Mouse (Mus musculus): ENCODE results near the gene Plekhm2. TPM values are rescaled to one million over a fixed set of nuclear protein-coding genes. Genes with fewer than 3 reads are reported as not detected.

Plekhm2 gene
- 2.4 and 3.0 TPM in 2 replicates for polyA plus RNA-seq (2014; fragmentation: Nextera tagmentation; extraction: Ambion mirVana)

DNA sequence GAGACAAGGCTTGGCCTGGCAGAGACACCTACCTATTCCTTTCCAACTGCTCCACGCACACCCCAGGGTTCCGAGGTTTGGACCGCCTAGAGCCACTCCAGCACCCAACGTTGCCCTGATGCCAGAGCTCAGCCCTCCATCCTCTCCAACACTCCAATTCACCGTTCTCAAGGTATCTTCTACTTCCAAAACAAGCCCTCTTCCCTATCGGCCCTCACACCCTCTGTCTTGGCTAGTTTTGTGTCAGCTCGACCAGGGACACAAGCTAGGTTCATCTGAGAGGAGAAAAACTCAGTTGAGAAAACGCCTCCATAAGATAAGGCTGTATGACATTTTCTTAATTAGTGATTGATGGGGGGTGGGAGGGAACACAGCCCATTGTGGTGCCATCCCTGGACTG lies at the start of gene Plekhm2:
Plekhm2 (minus strand) TSS at position 101 of the 400 bp plus-strand sequence.
- Histone ChIP-seq H3K4me1 (ENCODE audit: control insufficient read depth, insufficient read depth, low read length) (peaks cover 13% of the 10 kb centered on the region), H3K9me3 (ENCODE audit: control insufficient read depth, low read length) (no peaks in the 10 kb centered on the region), H3K27ac (ENCODE audit: low read depth, low read length) (peak within 1 kb of the TSS; percentile 25; the same call in 1 of the 2 replicates), H3K27me3 (ENCODE audit: control insufficient read depth, insufficient read depth, low read length) (no peaks in the 10 kb centered on the region), H3K4me3 (ENCODE audit: low read depth, low read length) (peak within 1 kb of the TSS; percentile 88), H3K4me2 (peak within 1 kb of the TSS; percentile 61), H3K36me3 (ENCODE audit: control insufficient read depth, insufficient read depth, low read length) (no peaks in the 10 kb centered on the region; the same call in 1 of the 2 replicates), H3K9ac (ENCODE audit: low read length) (peak within 1 kb of the TSS; percentile 97)
- 73% methylated on average over 8 of the region's 8 CpGs for WGBS
- ATAC-seq (ENCODE audit: low FRiP score) (peak; percentile 12; the same call in 1 of the 2 replicates), DNase-seq (ENCODE audit: low spot score, missing footprints) (no peak)

DNA sequence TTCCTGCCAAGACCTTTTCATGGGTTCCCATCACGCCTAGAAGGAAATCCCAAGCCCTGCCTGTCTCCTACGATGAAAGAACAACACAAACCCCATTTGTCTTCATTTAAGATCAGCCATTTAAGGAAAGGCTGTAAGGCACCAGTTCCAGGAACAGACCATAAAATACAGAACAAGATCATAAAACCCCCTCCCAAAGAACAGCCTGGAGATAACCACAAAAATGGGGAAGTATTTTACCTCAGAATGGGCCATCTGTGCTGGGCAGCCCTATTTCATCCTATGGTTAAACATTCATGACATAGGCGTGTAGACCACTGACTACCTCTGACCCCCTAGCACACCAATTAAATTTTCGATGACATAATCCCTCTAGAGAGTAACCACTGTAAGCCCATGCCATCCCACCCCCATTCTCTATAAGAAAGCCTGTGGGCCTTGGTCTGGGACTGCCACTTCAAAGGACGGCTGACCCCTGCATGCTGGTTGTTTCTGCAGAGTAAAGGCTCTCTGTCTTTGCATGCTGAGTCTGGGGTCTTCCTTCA lies 49.0 kb upstream of the Plekhm2 start:
- Histone ChIP-seq H3K4me1 (ENCODE audit: control insufficient read depth, insufficient read depth, low read length) (no peaks in the 10 kb centered on the region), H3K27me3 (ENCODE audit: control insufficient read depth, insufficient read depth, low read length) (no peaks in the 10 kb centered on the region), H3K4me2 (no peak overlapping the region), H3K9ac (ENCODE audit: low read length) (no peak overlapping the region), H3K9me3 (ENCODE audit: control insufficient read depth, low read length) (no peaks in the 10 kb centered on the region), H3K27ac (ENCODE audit: low read depth, low read length) (no peak overlapping the region), H3K36me3 (ENCODE audit: control insufficient read depth, insufficient read depth, low read length) (peaks cover 8% of the 10 kb centered on the region; the same call in 1 of the 2 replicates), H3K4me3 (ENCODE audit: low read depth, low read length) (no peak overlapping the region)
- ATAC-seq (ENCODE audit: low FRiP score) (no peak), DNase-seq (ENCODE audit: low spot score, missing footprints) (no peak)
- WGBS: 74% methylated on average over 5 of the region's 5 CpGs

- H3K27me3 ChIP-seq (ENCODE audit: control insufficient read depth, insufficient read depth, low read length): no peaks in the 10 kb centered on the region
- ATAC-seq (ENCODE audit: low FRiP score): no peak
- no peak overlapping the region for H3K4me2 ChIP-seq
Observed at GRCm38 (mm10) chr4:141711250-141711649, 46.6 kb upstream of the Plekhm2 start.

GRCm38 (mm10) chr4:141708971-141709370 lies 44.3 kb upstream of the Plekhm2 start:
- WGBS: 93% methylated on average over 2 of the region's 2 CpGs
- no peaks in the 10 kb centered on the region for H3K27me3 ChIP-seq (ENCODE audit: control insufficient read depth, insufficient read depth, low read length)
- H3K9ac ChIP-seq (ENCODE audit: low read length): no peak overlapping the region
- DNase-seq (ENCODE audit: low spot score, missing footprints): no peak
- ATAC-seq (ENCODE audit: low FRiP score): no peak
- no peak overlapping the region for H3K4me2 ChIP-seq
- no peak overlapping the region for H3K27ac ChIP-seq (ENCODE audit: low read depth, low read length)
- no peak overlapping the region for H3K4me3 ChIP-seq (ENCODE audit: low read depth, low read length)
- peaks cover 26% of the 10 kb centered on the region for H3K36me3 ChIP-seq (ENCODE audit: control insufficient read depth, insufficient read depth, low read length)
- H3K9me3 ChIP-seq (ENCODE audit: control insufficient read depth, low read length): no peaks in the 10 kb centered on the region
- no peaks in the 10 kb centered on the region for H3K4me1 ChIP-seq (ENCODE audit: control insufficient read depth, insufficient read depth, low read length)

More at GRCm38 (mm10) chr4:141711250-141711649, 46.6 kb upstream of the Plekhm2 start:
- H3K4me1 ChIP-seq (ENCODE audit: control insufficient read depth, insufficient read depth, low read length): no peaks in the 10 kb centered on the region
- H3K36me3 ChIP-seq (ENCODE audit: control insufficient read depth, insufficient read depth, low read length): peaks cover 19% of the 10 kb centered on the region; the same call in 1 of the 2 replicates
- no peaks in the 10 kb centered on the region for H3K9me3 ChIP-seq (ENCODE audit: control insufficient read depth, low read length)
- no peak for DNase-seq (ENCODE audit: low spot score, missing footprints)
- no peak overlapping the region for H3K9ac ChIP-seq (ENCODE audit: low read length)
- H3K27ac ChIP-seq (ENCODE audit: low read depth, low read length): no peak overlapping the region
- 97% methylated on average over 1 of the region's 1 CpGs for WGBS
- no peak overlapping the region for H3K4me3 ChIP-seq (ENCODE audit: low read depth, low read length)

GRCm38 (mm10) chr4:141708005-141708404 lies 43.3 kb upstream of the Plekhm2 start:
- Histone ChIP-seq H3K4me3 (ENCODE audit: low read depth, low read length) (no peak overlapping the region), H3K27ac (ENCODE audit: low read depth, low read length) (no peak overlapping the region), H3K4me1 (ENCODE audit: control insufficient read depth, insufficient read depth, low read length) (no peaks in the 10 kb centered on the region), H3K27me3 (ENCODE audit: control insufficient read depth, insufficient read depth, low read length) (no peaks in the 10 kb centered on the region), H3K4me2 (no peak overlapping the region), H3K36me3 (ENCODE audit: control insufficient read depth, insufficient read depth, low read length) (peaks cover 26% of the 10 kb centered on the region), H3K9ac (ENCODE audit: low read length) (no peak overlapping the region), H3K9me3 (ENCODE audit: control insufficient read depth, low read length) (no peaks in the 10 kb centered on the region)
- ATAC-seq (ENCODE audit: low FRiP score) (no peak), DNase-seq (ENCODE audit: low spot score, missing footprints) (no peak)
- WGBS: 90% methylated on average over 7 of the region's 7 CpGs

DNA sequence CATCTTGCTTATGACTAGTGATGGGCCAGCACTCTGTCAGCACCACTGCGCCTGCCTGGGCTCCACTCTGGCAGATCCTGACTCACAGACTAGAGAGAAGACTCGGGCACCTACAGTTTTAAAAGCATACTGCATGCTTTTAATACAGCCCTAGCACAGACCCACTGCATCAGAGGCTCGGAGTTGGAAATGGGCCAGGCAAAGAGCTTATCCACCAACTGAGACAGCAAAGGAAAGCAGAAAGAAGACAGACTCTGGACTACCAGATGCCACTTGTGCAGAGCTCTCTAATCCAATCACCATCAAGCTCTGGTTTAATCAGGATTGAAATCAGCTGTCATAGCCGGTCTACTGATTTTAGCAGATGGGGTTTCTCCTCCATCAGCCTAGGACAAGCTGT lies 40.6 kb upstream of the Plekhm2 start:
- Histone ChIP-seq H3K4me1 (ENCODE audit: control insufficient read depth, insufficient read depth, low read length) (no peaks in the 10 kb centered on the region), H3K4me2 (no peak overlapping the region), H3K36me3 (ENCODE audit: control insufficient read depth, insufficient read depth, low read length) (peaks cover 26% of the 10 kb centered on the region), H3K9ac (ENCODE audit: low read length) (no peak overlapping the region), H3K9me3 (ENCODE audit: control insufficient read depth, low read length) (no peaks in the 10 kb centered on the region), H3K4me3 (ENCODE audit: low read depth, low read length) (no peak overlapping the region), H3K27ac (ENCODE audit: low read depth, low read length) (no peak overlapping the region), H3K27me3 (ENCODE audit: control insufficient read depth, insufficient read depth, low read length) (no peaks in the 10 kb centered on the region)
- ATAC-seq (ENCODE audit: low FRiP score): no peak
- WGBS: 91% methylated on average over 4 of the region's 4 CpGs
- DNase-seq (ENCODE audit: low spot score, missing footprints): no peak

GRCm38 (mm10) chr4:141704625-141705024 lies 39.9 kb upstream of the Plekhm2 start:
- H3K36me3 ChIP-seq (ENCODE audit: control insufficient read depth, insufficient read depth, low read length): peaks cover 25% of the 10 kb centered on the region
- DNase-seq (ENCODE audit: low spot score, missing footprints) (no peak), ATAC-seq (ENCODE audit: low FRiP score) (no peak)
- H3K9ac ChIP-seq (ENCODE audit: low read length): no peak overlapping the region
- H3K27me3 ChIP-seq (ENCODE audit: control insufficient read depth, insufficient read depth, low read length): no peaks in the 10 kb centered on the region
- H3K9me3 ChIP-seq (ENCODE audit: control insufficient read depth, low read length): no peaks in the 10 kb centered on the region
- no peak overlapping the region for H3K27ac ChIP-seq (ENCODE audit: low read depth, low read length)
- no peak overlapping the region for H3K4me3 ChIP-seq (ENCODE audit: low read depth, low read length)
- 98% methylated on average over 2 of the region's 2 CpGs for WGBS
- no peak overlapping the region for H3K4me2 ChIP-seq
- no peaks in the 10 kb centered on the region for H3K4me1 ChIP-seq (ENCODE audit: control insufficient read depth, insufficient read depth, low read length)

- H3K9me3 ChIP-seq (ENCODE audit: control insufficient read depth, low read length): no peaks in the 10 kb centered on the region
- no peaks in the 10 kb centered on the region for H3K4me1 ChIP-seq (ENCODE audit: control insufficient read depth, insufficient read depth, low read length)
- no peak overlapping the region for H3K27ac ChIP-seq (ENCODE audit: low read depth, low read length)
- H3K9ac ChIP-seq (ENCODE audit: low read length): no peak overlapping the region
- 93% methylated on average over 8 of the region's 8 CpGs for WGBS
- ATAC-seq (ENCODE audit: low FRiP score): no peak
- peaks cover 27% of the 10 kb centered on the region for H3K36me3 ChIP-seq (ENCODE audit: control insufficient read depth, insufficient read depth, low read length)
- no peak for DNase-seq (ENCODE audit: low spot score, missing footprints)
- H3K27me3 ChIP-seq (ENCODE audit: control insufficient read depth, insufficient read depth, low read length): no peaks in the 10 kb centered on the region
- H3K4me2 ChIP-seq: no peak overlapping the region
- no peak overlapping the region for H3K4me3 ChIP-seq (ENCODE audit: low read depth, low read length)
Observed at GRCm38 (mm10) chr4:141694719-141695118, 30.0 kb upstream of the Plekhm2 start.

- Histone ChIP-seq H3K4me3 (ENCODE audit: low read depth, low read length) (no peak overlapping the region), H3K9me3 (ENCODE audit: control insufficient read depth, low read length) (no peaks in the 10 kb centered on the region), H3K27me3 (ENCODE audit: control insufficient read depth, insufficient read depth, low read length) (no peaks in the 10 kb centered on the region), H3K4me1 (ENCODE audit: control insufficient read depth, insufficient read depth, low read length) (no peaks in the 10 kb centered on the region), H3K27ac (ENCODE audit: low read depth, low read length) (no peak overlapping the region), H3K4me2 (no peak overlapping the region), H3K36me3 (ENCODE audit: control insufficient read depth, insufficient read depth, low read length) (peaks cover 18% of the 10 kb centered on the region), H3K9ac (ENCODE audit: low read length) (no peak overlapping the region)
- WGBS: 95% methylated on average over 8 of the region's 8 CpGs
- DNase-seq (ENCODE audit: low spot score, missing footprints) (no peak), ATAC-seq (ENCODE audit: low FRiP score) (no peak)
Observed at GRCm38 (mm10) chr4:141688505-141688904, 23.8 kb upstream of the Plekhm2 start.

Measured in midbrain, embryonic 11.5 days (tissue).